Mouse (Mus musculus) lung, embryonic 16.5 days (tissue): ENCODE results near the gene Sptbn1. TPM values are rescaled to one million over a fixed set of nuclear protein-coding genes. Genes with fewer than 3 reads are reported as not detected.

ENCODE experiments used
- ATAC-seq: fragments of 200-750 bp; cut with Nextera tagmentation; 2 replicates; pipeline ENCODE4 v1.8.0; 2017; ENCODE audit warnings: low read depth, mild to moderate bottlenecking, moderate library complexity
- H3K27ac ChIP-seq: fragments of 300-500 bp; sonication (generic); 2 replicates; pipeline ENCODE4 v1.5.1; 2014; ENCODE audit warnings: mild to moderate bottlenecking, control low read depth, low read length
- H3K27me3 ChIP-seq: fragments of 300-500 bp; sonication (generic); 2 replicates; pipeline ENCODE4 v1.6.1; 2014; ENCODE audit warnings: low read depth, low read length, mixed read lengths; ENCODE audit not compliant: control insufficient read depth, insufficient read depth
- H3K36me3 ChIP-seq: fragments of 300-500 bp; sonication (generic); 2 replicates; pipeline ENCODE4 v1.6.1; 2014; ENCODE audit warnings: low read length; ENCODE audit not compliant: control insufficient read depth, insufficient read depth
- H3K4me1 ChIP-seq: fragments of 300-500 bp; sonication (generic); replicated peaks from 2 replicates; pipeline ENCODE4 v1.6.1; 2014; ENCODE audit warnings: low read length, mixed read lengths; ENCODE audit not compliant: control insufficient read depth, insufficient read depth
- H3K4me2 ChIP-seq: fragments of 300-500 bp; sonication (generic); 2 replicates; pipeline ENCODE4 v1.6.1; 2014; ENCODE audit warnings: low read depth, low read length, control low read depth
- H3K4me3 ChIP-seq: fragments of 300-500 bp; sonication (generic); 2 replicates; pipeline ENCODE4 v1.5.1; 2014; ENCODE audit warnings: mild to moderate bottlenecking, low read length, control low read depth
- H3K9ac ChIP-seq: fragments of 300-500 bp; sonication (generic); 2 replicates; pipeline ENCODE4 v1.6.1; 2014; ENCODE audit warnings: low read length, control low read depth
- H3K9me3 ChIP-seq: fragments of 300-500 bp; sonication (generic); 2 replicates; pipeline ENCODE4 v1.6.1; 2016; ENCODE audit warnings: low read length; ENCODE audit not compliant: control insufficient read depth
- WGBS: fragments of 180-500 bp; shearing (Covaris S2); extraction: QIAGEN DNeasy Blood & Tissue Kit; methylation state at CpG from one replicate; pipeline ENCODE4 v1.1.7; 2014; 5-methylcytosine and 5-hydroxymethylcytosine counted together
- polyA plus RNA-seq: library from polyadenylated mRNA; unstranded; fragments of >200 nt; fragmentation: Nextera tagmentation; extraction: Ambion mirVana; gene quantifications from 2 replicates; pipeline ENCODE4 v1.2.1, GENCODE M21; 2015

Gene Sptbn1
- polyA plus RNA-seq, 1 experiment from 2014 or later = 169 TPM

- H3K27ac ChIP-seq = peak overlapping the region; percentile 71
- H3K4me1 ChIP-seq = peaks cover 69% of the 10 kb centered on the region
- no peak overlapping the region for H3K9ac ChIP-seq
- no peak overlapping the region for H3K4me3 ChIP-seq
- 26% methylated on average over 1 of the region's 1 CpGs for WGBS
- H3K27me3 ChIP-seq = no peaks in the 10 kb centered on the region
- no peaks in the 10 kb centered on the region for H3K9me3 ChIP-seq
- H3K4me2 ChIP-seq = no peak overlapping the region
- H3K36me3 ChIP-seq = no peaks in the 10 kb centered on the region
- no peak for ATAC-seq
These were observed 23.8 kb downstream of the Sptbn1 start for GRCm38 (mm10) chr11:30244172-30244571.

- H3K27me3 ChIP-seq = no peaks in the 10 kb centered on the region
- no peak overlapping the region for H3K9ac ChIP-seq
- peaks cover 67% of the 10 kb centered on the region for H3K4me1 ChIP-seq
- H3K4me2 ChIP-seq = peak overlapping the region; percentile 35
- no peak overlapping the region for H3K4me3 ChIP-seq
- no peaks in the 10 kb centered on the region for H3K9me3 ChIP-seq
- H3K36me3 ChIP-seq = no peaks in the 10 kb centered on the region
- peak overlapping the region; percentile 91 for H3K27ac ChIP-seq
- ATAC-seq = peak; percentile 94
- 13% methylated on average over 3 of the region's 3 CpGs for WGBS
These were observed 24.4 kb downstream of the Sptbn1 start for GRCm38 (mm10) chr11:30243591-30243990.

GRCm38 (mm10) chr11:30240861-30241260 is 27.1 kb downstream of the Sptbn1 start:
- ATAC-seq = peak; percentile 26
- Histone ChIP-seq H3K27me3 (no peaks in the 10 kb centered on the region), H3K4me1 (peaks cover 45% of the 10 kb centered on the region), H3K9ac (no peak overlapping the region), H3K27ac (peak overlapping the region; percentile 76), H3K4me2 (no peak overlapping the region), H3K36me3 (no peaks in the 10 kb centered on the region; the same call in 1 of the 2 replicates), H3K9me3 (no peaks in the 10 kb centered on the region), H3K4me3 (no peak overlapping the region)
- 16% methylated on average over 3 of the region's 3 CpGs for WGBS

GRCm38 (mm10) chr11:30237960-30238359 is 30.0 kb downstream of the Sptbn1 start:
- no peak for ATAC-seq
- Histone ChIP-seq H3K4me1 (peaks cover 27% of the 10 kb centered on the region), H3K27me3 (no peaks in the 10 kb centered on the region), H3K4me3 (no peak overlapping the region), H3K4me2 (no peak overlapping the region), H3K36me3 (peaks cover 4% of the 10 kb centered on the region; the same call in 1 of the 2 replicates), H3K9ac (no peak overlapping the region), H3K27ac (no peak overlapping the region), H3K9me3 (no peaks in the 10 kb centered on the region)
- 66% methylated on average over 4 of the region's 4 CpGs for WGBS

GRCm38 (mm10) chr11:30236681-30237242 is 31.2 kb downstream of the Sptbn1 start:
- H3K9ac ChIP-seq = no peak overlapping the region
- H3K4me3 ChIP-seq = no peak overlapping the region
- ATAC-seq = no peak
- no peaks in the 10 kb centered on the region for H3K9me3 ChIP-seq
- no peak overlapping the region for H3K4me2 ChIP-seq
- no peaks in the 10 kb centered on the region for H3K27me3 ChIP-seq
- H3K4me1 ChIP-seq = peaks cover 21% of the 10 kb centered on the region
- peaks cover 4% of the 10 kb centered on the region; the same call in 1 of the 2 replicates for H3K36me3 ChIP-seq
- no peak overlapping the region for H3K27ac ChIP-seq
- WGBS = 66% methylated on average over 4 of the region's 4 CpGs

- ATAC-seq = 0 out of 2 replicates have a peak, but pooled peaks have one; percentile 6
- Histone ChIP-seq H3K27ac (no peak overlapping the region), H3K4me1 (peaks cover 21% of the 10 kb centered on the region), H3K9ac (no peak overlapping the region), H3K9me3 (no peaks in the 10 kb centered on the region), H3K4me3 (no peak overlapping the region), H3K27me3 (no peaks in the 10 kb centered on the region), H3K4me2 (no peak overlapping the region), H3K36me3 (peaks cover 4% of the 10 kb centered on the region; the same call in 1 of the 2 replicates)
These were observed 32.3 kb downstream of the Sptbn1 start for GRCm38 (mm10) chr11:30235666-30236065.

- Histone ChIP-seq H3K4me2 (no peak overlapping the region), H3K27ac (no peak overlapping the region), H3K27me3 (no peaks in the 10 kb centered on the region), H3K4me3 (no peak overlapping the region), H3K36me3 (peaks cover 4% of the 10 kb centered on the region; the same call in 1 of the 2 replicates), H3K4me1 (peaks cover 22% of the 10 kb centered on the region), H3K9me3 (no peaks in the 10 kb centered on the region), H3K9ac (no peak overlapping the region)
- no peak for ATAC-seq
- 79% methylated on average over 2 of the region's 2 CpGs for WGBS
These were observed 32.8 kb downstream of the Sptbn1 start for GRCm38 (mm10) chr11:30235218-30235617.

- no peak for ATAC-seq
- H3K4me3 ChIP-seq = no peak overlapping the region
- H3K4me1 ChIP-seq = peaks cover 27% of the 10 kb centered on the region
- no peaks in the 10 kb centered on the region for H3K27me3 ChIP-seq
- no peak overlapping the region for H3K4me2 ChIP-seq
- H3K36me3 ChIP-seq = peaks cover 4% of the 10 kb centered on the region; the same call in 1 of the 2 replicates
- no peak overlapping the region for H3K27ac ChIP-seq
- H3K9me3 ChIP-seq = no peaks in the 10 kb centered on the region
- 78% methylated on average over 4 of the region's 4 CpGs for WGBS
- no peak overlapping the region for H3K9ac ChIP-seq
These were observed 34.0 kb downstream of the Sptbn1 start for GRCm38 (mm10) chr11:30233946-30234345.

- Histone ChIP-seq H3K9me3 (no peaks in the 10 kb centered on the region), H3K4me3 (no peak overlapping the region), H3K4me1 (peaks cover 29% of the 10 kb centered on the region), H3K27ac (peak overlapping the region; percentile 32; the same call in 1 of the 2 replicates), H3K36me3 (peaks cover 4% of the 10 kb centered on the region; the same call in 1 of the 2 replicates), H3K9ac (no peak overlapping the region), H3K27me3 (no peaks in the 10 kb centered on the region), H3K4me2 (no peak overlapping the region)
- peak; percentile 73 for ATAC-seq
- WGBS = 37% methylated on average over 2 of the region's 2 CpGs
These were observed 35.9 kb downstream of the Sptbn1 start for GRCm38 (mm10) chr11:30232082-30232481.
